Mouse (Mus musculus): ENCODE measurements around the gene Cers3.

Cers3 gene

DNA sequence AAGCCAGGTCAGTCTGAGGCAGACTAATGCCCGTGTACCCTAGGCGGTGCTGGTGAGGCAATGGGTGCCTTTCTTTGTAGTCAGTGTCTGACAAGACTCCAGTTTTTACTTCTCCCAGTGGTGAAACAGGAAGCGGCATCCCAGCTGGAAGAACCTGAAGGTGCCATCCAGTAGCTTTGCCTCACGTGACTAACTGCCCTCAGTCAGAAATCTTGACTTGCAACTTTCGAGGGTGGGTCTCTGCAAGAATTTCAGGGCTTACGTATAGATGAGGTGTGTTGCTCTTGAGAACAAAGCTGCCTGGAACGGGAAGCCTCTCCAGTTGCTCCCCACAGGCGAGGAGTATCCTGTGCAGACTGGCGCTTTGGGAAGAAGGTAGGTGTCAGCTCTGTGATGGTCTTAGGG lies at the start of gene Cers3:
Cers3 (plus strand) TSS at position 128 of the 405 bp plus-strand sequence.
- no peak for DNase-seq (ENCODE audit: low spot score)

- no peak for DNase-seq (ENCODE audit: low spot score)
Measured at GRCm38 (mm10) chr7:66694467-66694866, 48.8 kb upstream of the Cers3 start.

DNA sequence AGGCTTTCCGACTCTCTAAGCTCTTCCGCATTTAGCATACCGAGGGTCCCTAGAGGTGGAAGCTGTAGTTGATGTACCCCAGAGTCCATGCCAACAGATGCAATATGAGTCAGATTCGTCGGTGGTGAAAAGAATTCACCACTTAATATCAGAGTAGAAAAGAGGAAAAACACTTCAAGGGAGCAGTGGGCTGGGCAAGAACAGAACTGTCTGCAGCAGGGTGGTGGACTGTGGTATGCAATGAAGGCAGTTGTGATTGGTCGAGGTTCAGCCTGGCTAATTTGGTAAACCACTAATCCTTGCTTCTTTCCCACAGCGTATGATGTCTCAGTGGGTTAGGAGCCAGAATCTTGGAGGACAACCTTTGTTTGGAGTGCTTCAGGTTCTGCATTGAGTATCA lies 40.6 kb upstream of the Cers3 start:
- DNase-seq (ENCODE audit: low spot score), result no peak

GRCm38 (mm10) chr7:66704631-66705030 lies 38.7 kb upstream of the Cers3 start:
- no peak for DNase-seq (ENCODE audit: low spot score)

GRCm38 (mm10) chr7:66711166-66711565 lies 32.1 kb upstream of the Cers3 start:
- no peak for DNase-seq (ENCODE audit: low spot score)

- DNase-seq (ENCODE audit: low spot score), result no peak
Measured at GRCm38 (mm10) chr7:66724514-66724913, 18.8 kb upstream of the Cers3 start.

DNA sequence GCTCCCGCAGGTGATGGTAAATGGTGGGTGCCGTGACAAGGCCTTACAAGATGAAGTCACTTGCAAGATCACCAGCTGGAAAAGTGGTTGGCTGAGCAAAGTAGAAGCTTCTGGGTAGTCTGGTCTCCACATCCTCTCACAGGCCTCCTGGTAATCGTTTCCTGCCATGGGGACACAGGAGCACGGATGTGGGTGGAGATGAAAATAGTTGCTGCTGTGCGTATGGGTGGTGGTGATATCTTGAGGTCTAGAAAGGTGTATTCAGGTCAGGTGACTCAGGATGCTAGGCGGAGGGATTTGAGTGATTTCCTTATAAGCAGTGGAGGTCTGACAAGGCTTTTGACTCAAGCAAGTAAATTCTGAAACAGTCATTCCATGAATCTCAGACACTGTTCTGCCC lies 18.4 kb upstream of the Cers3 start:
- no peak for DNase-seq (ENCODE audit: low spot score)

- no peak for DNase-seq (ENCODE audit: low spot score)
Measured at GRCm38 (mm10) chr7:66728072-66728471, 15.2 kb upstream of the Cers3 start.

DNA sequence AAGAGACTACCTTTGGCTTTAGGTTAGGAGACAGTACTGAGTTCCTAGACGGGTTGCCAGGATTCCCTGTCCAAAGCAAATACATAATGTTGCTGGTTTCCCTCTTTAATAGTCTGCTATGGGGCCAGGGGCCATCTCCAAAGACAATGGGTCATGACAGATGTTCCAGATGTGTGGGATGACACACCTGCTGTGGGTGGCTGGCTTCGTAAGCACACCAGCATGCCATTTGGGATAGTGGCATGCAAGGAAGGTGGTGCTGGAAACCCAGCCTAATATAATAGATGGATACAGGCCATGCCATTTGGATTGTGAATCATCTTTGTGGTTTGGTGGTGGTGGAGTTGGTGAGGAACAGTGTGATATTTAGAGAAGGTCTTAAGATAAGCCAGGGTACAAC lies 14.1 kb upstream of the Cers3 start:
- DNase-seq (ENCODE audit: low spot score), result no peak

- no peak for DNase-seq (ENCODE audit: low spot score)
Measured at GRCm38 (mm10) chr7:66733431-66733830, 9.9 kb upstream of the Cers3 start.

GRCm38 (mm10) chr7:66733882-66734281 lies 9.4 kb upstream of the Cers3 start:
- no peak for DNase-seq (ENCODE audit: low spot score)

DNA sequence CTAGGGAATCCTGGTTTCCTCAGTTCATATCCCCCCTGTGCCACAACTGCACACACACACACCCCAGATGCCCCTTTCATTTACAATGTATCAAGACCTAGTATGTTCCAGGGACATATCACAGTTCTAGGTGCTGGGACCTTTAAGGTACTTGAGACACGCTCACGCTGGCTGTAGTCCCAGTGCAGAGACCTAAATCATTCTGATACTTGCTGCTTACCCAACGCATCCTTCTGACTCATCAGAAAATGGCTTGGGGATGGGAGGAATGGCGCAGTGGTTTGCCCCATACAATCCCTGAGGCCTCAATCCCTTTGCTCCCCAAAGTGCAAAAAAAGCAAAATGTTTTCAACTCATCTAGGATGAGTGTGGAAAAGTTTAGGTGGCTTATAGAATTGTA lies 8.8 kb upstream of the Cers3 start:
- no peak for DNase-seq (ENCODE audit: low spot score)

DNA sequence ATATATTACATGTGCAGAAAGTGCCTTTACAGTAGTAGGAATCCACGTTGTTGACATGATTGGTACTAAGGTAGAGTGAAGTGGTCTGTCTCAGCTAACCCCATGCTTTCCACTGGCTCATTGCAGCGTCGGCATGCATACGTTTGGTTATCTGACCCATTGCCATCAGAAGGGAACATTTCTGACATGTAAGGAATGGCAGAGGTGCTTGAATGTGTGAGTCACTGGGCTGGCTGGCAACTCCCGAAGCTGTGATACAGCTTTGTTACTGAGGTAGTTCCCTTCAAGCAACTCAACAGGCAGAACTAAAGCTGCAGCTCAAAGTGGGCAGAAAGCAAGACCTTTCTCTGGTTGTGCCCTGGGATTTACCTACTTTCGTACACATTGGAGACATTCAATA lies 8.3 kb upstream of the Cers3 start:
- no peak for DNase-seq (ENCODE audit: low spot score)

DNA sequence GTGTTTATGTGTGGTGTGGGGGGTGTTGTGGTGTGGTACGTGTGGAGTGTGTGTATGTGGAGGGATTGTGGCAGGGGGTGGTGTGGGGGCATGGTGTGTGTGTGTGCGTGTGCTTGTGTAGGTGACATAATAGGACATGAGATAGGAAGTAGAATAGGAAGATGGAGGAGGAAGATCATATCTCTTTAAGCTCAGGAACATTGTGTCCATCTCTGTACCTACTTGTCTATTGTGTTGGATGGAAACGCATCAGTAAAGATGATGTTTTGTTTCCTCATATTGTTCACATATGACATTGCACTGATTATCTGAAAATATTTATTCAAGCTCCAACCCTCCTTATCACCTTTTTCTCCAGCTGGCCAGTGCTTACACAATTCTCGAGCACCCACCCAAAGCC lies 5.9 kb upstream of the Cers3 start:
- no peak for DNase-seq (ENCODE audit: low spot score)

DNA sequence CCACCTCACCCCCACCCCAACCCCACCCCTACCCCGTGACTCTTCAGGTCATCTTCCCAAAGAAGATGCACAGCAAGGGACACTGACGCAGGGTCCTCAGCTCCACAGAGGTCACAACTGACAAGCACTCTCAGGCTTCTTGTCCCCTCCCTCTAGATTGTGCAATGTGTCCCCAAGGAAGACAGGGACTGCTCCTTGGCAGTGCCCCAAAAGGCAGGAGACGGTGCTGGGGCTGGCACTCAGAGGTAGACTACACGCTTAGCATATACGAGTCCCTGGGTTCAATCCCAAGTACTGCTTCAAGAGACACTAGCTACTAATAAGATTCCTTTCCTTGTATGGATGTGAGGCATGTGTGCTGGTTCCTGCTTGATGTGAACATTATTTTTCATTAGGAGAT lies 2.3 kb upstream of the Cers3 start:
- DNase-seq (ENCODE audit: low spot score), result no peak

GRCm38 (mm10) chr7:66741412-66741811 lies 1.9 kb upstream of the Cers3 start:
- DNase-seq (ENCODE audit: low spot score), result no peak

DNA sequence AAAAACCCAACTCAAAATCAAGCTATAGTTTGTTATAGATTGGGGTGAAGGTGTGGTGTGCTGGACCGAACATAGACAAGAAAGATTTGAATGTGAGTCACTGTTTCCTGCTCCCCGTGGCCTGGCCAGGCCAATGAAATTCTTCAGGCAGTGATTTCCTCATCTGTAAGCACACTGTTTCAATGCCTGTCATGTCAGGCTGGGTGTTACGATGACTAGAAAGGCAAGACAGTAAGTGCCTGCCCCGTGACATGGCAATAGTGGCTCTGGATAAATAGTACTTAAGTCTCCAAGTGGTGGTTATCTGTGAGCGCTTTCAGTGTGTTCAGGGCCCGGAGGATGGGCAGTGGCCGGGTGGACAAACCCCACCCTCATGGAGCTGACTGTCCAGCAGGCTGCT lies 3.7 kb downstream of the Cers3 start:
- no peak for DNase-seq (ENCODE audit: low spot score)

- no peak for DNase-seq (ENCODE audit: low spot score)
Measured at GRCm38 (mm10) chr7:66749998-66750397, 6.7 kb downstream of the Cers3 start.

GRCm38 (mm10) chr7:66753816-66754215 lies 10.5 kb downstream of the Cers3 start:
- DNase-seq (ENCODE audit: low spot score), result no peak

DNA sequence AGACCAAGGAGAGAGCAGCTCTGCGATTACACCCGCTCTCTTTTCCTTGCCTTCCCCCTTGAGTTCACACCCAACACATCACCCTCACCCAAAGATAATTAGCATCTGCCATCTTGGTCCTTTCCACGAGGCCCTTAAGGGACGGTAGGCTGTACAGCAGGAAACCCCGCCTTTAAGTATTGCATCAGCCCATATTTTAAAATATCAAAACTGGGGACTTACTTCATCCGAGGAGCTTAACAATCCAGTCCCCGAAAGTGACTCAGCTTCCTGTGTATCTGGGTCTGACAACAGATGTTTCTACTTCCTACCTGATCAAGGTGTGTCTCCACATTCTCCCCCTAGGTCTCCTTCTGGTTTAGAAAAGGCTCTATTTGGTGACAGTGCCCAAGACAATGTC lies 12.3 kb downstream of the Cers3 start:
- no peak for DNase-seq (ENCODE audit: low spot score)

DNA sequence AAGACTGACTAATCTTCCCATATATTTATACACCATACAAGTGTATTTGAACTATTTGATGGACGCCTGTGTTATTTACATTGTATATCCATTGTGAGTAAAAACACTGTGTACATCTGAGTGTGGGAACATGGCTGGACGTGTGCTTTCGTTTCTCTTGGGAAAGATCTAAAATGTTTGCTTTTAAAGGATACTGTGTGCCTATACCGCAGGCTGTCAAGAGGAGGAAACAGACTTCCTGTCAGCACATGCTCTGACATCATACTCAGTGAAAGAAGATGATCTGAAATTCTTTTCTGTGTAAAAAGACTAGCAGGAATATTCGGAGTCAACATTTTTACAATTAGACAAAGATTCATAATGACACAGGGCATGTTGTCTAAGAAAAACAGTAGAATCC lies 26.6 kb downstream of the Cers3 start:
- no peak for DNase-seq (ENCODE audit: low spot score)

DNA sequence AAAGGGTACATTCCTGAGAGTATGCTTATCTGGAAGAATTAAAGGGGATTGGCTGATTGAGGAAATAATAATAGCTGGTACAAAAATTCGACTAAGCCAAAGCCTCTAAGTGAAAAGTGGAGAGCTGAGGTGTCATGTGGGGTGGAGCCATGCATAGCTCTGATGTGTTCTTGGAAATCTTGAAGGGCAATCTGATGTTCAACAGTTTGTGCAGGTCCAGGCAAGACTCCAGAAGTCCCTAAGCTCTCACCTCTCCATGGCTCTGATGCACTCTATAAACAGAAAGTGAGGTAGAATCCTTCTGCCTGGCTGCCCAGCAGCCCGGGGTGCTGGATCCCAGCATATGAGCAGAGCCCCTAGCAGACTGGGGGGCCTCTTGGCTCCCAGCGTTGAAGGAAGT lies 27.4 kb downstream of the Cers3 start:
- no peak for DNase-seq (ENCODE audit: low spot score)

GRCm38 (mm10) chr7:66771252-66771651 lies 27.9 kb downstream of the Cers3 start:
- no peak for DNase-seq (ENCODE audit: low spot score)

GRCm38 (mm10) chr7:66779411-66779810 lies 36.1 kb downstream of the Cers3 start:
- DNase-seq (ENCODE audit: low spot score), result no peak
